Mouse (Mus musculus): ENCODE measurements at regions not wholly inside any gene's neighbourhood (a gene's known extent, or its start where the extent isn't known, plus 50 kb on each side); places are given as distances from the start of the nearest gene placed in this dataset.
A peak's percentile ranks its signal among the peaks of the same experiment; 100 is the strongest.

DNA sequence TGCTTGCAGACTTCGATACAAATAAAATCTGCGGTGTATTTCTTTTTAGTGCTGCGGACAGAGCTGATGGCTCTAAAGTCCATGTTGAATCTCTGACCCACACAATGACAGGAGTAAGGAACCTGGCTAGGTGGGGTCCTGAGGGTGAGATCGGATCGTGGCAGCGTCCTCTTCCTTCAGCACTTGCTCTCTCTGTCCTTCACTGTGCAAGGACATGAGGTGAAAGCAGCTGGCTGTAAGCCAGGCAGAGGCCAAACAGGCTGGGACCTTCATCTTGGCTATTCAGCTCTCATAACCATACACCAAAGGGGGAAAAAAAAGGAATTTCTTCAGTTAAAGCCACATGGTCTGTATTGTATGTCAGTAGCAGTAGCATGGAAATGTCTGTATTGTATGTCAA is 139.3 kb upstream of the Prox1 start:
- DNase-seq (ENCODE audit: low spot score in 2 of 2), result no peak

DNA sequence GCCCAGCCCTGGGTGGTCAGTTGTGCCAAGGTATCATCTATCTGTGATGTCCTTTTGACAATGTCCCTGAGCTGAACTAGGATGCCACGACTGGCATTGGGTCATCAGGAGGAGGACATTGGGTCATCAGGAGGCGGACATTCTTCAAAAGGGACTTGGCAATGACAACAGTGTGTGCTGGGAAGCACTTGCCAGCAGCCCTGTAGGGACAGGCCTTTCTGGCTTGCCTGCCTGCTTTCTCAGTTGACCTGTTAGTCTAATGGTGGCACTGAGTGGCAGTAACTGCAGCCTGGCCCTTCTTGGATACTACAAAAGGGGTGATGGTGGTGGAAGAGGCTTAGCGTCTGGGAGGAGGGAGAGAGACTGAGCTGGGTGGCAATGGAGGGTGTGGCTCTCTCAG is 137.2 kb upstream of the Prox1 start:
- DNase-seq (ENCODE audit: low spot score in 2 of 2), result no peak

DNA sequence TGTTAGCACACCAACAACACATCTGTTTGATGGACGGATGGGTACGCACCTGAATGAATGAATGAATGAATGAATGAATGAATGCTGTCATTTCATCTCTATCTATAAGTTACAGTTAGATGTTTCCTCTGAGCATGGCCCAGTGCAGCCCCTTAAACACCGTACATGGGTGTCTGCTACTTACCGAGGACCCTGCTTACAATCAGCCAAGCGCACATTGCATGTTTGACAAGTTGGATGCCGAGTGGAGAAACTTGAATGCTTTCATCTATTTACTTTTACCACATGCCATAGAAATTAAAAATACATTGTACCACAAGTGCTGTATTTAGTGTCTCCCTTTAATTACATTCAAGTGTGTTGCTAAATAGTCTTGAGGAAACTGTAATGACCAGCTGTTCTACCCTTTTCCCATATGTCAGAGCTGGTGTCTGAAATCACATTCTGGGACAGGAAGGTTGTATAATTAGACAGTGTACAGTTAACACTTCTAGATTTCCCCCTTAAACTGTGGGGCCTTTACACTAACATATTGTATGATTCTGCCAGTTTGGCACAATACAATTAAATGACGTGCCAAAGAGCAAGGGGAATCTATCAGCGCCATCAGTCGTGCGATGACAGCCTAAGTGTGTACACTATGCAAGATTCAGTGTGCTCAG is 127.3 kb upstream of the Prox1 start:
- no peak for DNase-seq (ENCODE audit: low spot score in 2 of 2)

DNA sequence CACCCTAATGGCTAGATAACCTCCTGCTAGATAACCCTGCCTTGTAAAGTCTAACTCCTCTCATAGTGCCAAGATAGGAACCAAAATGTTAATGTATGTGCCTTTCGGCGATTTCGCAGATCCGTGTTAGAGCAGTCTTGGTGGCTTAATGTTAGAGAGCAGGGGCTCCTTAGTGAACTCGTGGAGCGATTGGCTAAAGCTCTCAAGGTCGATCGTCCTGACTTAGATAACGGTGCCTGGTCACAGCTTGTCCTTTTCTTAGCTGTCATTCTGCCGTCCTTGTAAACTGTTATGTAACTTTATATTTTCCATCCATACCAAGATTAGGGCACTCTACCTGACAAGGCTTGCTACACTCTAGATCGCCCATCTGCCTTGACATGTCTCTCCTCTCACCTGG is 119.5 kb upstream of the Prox1 start:
- no peak for DNase-seq (ENCODE audit: low spot score in 2 of 2)

DNA sequence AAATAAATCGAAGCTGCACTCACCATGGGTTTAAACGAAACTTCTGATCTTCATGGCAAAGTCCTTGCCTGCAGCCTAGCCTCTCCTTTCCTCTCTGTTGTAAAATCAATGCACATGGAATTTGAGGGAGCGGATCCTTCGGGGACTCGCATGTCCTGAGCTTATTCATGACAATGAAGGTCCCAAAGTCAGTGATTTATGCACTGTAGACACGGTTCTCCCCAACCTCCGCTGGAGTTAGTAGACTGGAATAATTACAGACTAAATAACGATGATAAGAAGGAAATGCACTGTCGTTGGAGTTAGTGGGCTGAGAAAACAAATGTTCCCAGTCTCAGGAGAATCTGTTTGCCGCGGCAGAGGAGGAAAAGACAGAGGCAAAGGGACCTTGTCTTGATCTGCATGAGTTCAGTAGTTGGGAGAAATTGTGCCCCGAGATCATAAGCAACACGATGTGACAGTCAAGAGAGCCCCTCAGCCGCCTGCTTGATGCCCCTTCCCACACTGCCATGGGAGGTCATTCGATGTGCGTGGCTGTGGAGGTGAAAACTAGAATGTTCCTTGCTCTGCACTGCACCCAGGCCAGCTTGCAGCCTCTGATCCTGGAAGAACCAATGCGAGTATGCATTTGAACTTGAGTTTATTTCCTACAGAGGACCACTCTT is 116.1 kb upstream of the Prox1 start:
- DNase-seq (ENCODE audit: low spot score in 2 of 2), result peak in 1 of 2 experiments; percentile 54

DNA sequence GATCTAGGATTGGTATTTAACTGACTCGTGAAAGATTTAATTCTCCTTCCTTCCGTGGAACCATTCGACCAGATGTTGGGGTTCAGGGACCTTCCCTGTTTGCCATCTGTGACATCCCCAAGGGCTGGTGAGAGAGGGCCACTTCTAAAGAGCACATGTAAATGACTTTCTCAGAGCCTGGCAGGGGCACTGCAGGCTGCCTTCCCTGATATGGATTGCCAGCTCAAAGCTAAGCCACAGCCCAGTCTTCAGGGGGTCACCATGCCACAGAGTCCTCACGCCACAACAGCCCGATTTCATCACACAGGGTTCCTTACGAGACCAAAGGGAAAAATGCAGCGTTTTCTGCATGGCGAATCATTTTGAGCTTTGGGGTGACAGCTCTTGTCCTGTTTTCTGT is 115.1 kb upstream of the Prox1 start:
- DNase-seq (ENCODE audit: low spot score in 2 of 2), result no peak

DNA sequence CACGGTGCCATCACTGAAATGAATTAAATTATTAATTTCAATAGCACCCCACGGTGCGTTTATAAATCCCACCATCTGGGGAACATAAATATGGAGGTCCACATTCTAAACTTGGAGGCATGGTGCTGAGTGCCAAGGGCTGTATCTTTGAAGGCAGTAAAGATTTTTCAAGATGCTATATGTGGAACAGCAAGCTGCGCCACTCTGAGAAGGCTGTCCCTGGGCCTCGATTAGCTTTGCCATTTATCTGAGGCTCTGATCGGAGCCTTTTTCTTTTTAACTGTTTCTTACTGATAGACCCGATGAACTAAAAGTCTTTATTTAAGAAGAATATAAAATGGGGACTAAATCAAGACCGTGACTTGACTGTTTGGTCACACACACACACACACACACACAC is 114.5 kb upstream of the Prox1 start:
- no peak for DNase-seq (ENCODE audit: low spot score in 2 of 2)

DNA sequence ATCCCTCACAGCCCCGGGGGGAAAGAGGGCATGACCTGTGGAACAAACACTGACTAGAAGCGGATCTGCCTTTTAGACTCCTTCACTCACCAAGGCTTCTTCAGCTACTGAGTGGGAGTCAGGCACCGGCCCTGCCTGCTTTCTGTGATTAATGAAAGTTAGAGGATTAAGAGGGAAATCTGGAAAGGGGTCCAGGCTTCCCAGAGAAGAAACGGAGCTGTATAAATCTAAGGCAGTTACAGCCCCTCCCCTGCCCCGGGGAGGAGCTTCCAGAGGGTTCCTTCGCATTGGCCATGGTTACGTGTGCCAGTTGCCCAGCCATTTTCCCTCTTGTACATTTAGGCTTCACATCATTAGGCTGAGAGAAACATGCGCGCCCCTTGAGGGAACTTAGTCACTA is 113.6 kb upstream of the Prox1 start:
- peak in 1 of 2 experiments; percentile 53 for DNase-seq (ENCODE audit: low spot score in 2 of 2)

DNA sequence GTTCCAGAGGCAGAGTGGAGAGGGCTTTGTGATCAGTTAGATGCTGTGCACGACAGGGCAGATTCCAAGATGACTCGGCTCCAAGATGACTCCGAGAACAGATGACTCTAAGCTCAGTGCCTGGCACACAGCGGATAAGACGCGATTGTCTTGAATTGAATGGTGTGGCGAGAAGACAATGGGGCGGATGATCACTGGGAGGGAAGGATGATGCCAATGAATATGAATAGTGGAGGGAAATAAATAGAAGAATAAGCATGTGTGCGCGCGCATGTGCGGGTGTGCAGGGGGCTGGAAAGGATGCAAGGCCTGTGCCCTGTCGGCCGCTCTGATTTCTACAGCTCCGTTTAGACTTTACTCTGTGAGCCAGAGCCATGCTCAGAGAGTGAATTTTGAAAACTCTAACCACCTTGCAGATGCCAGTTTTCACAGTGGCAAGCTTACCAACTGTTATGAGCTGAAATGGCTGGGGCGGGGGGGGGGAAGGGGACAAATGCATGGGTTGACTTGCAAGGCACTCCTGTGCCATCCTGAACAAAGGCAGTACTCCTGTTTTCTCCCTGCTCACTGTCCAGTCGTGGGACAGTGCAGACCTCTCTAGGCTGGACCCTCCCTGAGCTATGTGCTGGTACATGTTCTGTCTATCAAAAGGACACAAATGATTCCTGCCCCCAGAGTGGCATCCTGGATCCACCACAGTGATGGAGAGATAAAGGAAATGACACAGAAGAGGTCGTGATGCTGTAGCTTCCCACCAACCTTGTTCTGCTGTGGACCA is 109.8 kb upstream of the Prox1 start:
- peak in 1 of 2 experiments; percentile 39 for DNase-seq (ENCODE audit: low spot score in 2 of 2)

DNA sequence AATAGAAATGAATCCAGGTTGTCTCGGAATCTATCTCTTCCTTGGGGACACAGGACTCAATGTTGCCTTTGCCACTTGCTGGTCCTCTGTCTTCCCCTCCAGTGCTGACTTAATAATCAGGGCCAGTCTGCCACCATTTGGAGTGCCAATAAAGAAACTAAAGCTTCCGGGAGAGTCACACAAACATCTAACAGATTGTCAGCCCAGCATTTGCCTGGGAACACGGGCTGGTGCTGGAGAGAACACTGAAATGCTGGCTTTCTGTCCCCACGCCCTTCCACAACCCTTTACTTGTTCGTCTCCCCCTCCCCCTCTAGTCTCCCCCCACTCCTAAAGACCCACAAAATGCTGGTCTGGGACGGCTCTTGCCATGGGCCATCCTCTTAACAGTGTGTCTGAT is 104.4 kb upstream of the Prox1 start:
- no peak for DNase-seq (ENCODE audit: low spot score in 2 of 2)

DNA sequence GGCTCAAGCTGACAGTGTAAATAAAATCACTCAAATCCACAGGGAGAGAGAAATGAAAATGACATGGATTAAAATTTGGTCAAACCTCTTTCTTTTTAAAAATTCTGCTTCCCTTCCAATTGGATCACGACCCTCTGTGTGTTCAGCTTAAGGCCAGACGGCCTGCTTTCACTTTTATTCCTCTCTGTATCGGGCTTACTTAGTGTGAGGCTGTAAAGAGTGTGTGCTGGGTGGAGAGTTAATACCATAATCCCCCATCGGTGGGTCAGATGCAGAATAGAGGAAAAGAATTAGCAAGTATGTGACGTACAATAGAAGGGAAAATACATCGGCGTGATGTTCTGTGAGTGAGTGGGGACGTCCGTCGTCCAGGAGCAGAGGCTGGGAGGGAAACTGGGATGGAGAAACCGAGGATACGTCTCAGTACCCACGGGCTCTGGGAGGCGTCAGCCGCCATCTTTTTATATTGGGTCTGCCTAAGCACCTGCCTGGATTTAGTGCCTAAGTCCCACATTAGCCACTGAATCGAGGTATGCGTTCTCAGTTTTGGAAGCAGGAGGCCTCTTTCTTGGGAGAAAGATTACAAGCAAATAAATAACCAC is 100.4 kb upstream of the Prox1 start:
- no peak for DNase-seq (ENCODE audit: low spot score in 2 of 2)

DNA sequence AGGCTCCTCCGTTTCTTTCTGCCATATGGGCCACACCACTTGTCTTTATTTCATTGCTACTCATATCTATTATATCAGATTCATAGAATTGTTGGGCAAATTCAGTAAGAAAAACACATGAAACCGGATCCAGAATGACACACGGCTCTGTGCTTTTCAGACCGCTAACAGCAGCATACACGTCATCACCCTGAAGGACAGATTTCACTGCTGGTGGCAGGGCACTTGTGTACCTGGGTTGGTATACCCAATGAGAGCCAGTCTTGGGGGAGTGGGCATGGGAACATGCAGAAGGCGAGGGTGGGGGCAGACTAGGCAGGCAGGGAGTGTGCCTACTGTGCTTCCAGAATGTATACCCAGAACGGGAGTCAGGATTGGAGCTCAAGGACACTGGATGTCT is 98.7 kb upstream of the Prox1 start:
- DNase-seq (ENCODE audit: low spot score in 2 of 2), result no peak

DNA sequence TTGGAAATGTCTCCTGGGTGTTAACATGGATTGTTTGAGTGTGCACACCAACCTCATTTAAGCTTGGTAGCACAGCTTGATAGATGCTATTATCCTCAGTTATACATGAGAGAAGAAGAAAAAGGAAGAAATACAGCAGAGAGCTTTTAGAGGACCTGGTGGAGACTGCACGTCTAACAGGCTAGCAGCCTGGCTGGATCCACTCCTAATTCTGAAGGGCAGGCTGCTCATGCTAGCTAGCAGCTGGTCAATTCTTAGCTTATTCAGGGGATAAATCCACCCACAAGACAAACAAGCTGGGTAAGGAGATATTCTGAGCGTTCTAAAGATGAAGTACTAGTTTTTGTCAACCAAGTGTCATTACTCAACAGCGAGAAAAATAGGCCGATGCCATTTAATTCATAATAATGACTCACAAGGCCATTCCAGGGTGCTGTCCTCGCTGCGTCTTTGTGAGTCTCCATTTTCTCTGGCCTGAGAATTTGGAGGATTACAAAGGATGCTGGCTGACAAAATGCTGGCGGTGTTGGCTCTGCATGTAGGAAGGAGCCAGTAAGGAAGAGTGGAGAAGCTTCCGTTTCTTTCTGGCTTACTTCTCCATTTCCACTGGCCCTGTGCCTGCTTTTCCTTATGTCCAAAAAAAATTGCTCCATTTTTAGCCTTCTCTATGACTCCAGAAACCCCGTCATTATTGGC is 94.7 kb upstream of the Prox1 start:
- no peak for DNase-seq (ENCODE audit: low spot score in 2 of 2)

DNA sequence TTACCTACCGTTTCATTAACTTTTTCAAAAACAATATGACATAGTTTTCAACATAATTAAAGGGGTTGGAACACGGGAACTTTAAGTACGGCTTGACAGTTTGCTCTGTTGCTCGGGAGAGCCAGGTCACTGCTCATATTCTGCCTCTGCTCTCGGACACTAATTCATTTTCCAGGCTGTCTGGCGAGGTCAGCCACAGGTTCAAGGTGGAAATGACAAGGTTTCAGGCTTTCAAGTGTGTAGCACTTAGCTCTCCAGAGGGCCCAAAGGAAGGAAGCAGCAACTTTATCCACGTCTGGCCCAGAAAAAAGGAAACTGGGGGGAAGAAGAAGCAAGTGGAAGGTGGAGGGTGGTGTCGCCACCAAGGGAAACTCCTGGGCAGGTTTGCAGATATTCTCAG is 94.0 kb upstream of the Prox1 start:
- DNase-seq (ENCODE audit: low spot score in 2 of 2), result no peak

DNA sequence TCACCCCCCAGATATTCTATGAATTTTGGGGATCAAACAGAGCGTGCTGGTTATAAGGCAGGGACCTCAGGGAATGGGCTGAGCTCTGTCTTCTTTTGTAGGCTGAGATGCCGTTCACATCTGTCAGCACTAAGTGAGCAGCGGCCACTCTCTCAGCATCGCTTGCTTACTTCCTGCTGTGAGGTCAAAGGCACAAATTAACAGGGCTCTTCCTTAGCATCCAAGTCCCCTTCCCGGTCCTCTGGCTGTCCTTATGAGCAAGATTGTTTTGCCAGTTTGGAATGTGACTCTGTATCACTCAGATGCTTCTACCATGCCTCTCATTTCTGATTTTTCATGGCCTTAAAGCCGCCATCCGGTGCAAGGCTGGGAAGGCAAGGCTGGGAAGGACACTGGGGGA is 93.1 kb upstream of the Prox1 start:
- no peak for DNase-seq (ENCODE audit: low spot score in 2 of 2)

DNA sequence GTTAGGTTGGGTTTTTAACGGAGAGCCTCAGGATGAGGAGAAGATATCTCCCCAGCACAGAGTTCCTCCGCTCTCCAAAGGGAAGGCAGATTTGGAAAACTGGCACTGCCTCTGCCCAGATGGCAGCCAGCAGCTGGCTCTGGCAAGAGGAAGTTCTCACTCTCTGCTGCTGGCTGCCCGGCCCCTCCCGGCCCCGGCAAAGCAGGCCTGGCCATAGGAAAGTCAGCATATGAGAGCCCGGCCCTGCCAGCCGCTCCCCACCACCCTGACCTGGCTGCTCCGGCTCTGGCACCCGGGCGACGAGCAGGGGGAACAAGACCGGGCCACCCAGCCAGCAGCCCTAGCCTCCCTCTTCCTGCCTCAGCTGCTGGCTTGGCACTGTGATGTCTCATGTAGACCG is 89.1 kb upstream of the Prox1 start:
- DNase-seq (ENCODE audit: low spot score in 2 of 2), result no peak

DNA sequence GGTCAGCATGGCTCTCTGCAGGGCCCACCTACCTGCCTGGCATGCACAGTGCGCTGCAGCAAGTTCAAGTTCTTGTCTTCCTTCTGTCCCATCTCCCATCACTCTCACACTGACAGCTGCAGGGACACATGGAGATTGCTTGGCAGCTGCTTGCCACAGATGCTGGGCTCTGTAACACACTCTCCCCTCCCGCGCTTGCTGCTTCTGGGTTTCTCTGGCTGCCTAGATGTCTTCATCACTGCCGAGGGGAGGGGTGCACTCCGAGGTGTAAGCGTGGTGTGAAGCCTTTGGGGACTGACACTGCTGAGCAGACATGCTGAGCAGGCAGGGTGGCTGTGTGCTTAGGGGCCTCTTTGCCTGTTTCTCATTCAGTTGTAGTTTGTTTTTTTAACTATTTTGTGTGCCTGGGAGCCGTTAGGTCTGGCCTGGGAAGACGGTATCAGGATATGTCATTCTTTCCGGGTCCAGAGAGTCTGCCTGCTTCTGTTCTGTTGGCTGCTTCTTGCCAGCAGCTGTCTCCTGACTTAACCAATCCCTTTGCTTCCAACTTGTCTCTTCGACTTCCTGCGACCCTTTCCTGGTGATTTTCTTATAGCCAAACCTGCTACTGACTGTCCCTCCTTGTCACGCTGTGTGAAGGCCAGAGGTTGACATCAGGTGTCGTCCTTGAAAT is 80.2 kb upstream of the Prox1 start:
- DNase-seq (ENCODE audit: low spot score in 2 of 2), result no peak

DNA sequence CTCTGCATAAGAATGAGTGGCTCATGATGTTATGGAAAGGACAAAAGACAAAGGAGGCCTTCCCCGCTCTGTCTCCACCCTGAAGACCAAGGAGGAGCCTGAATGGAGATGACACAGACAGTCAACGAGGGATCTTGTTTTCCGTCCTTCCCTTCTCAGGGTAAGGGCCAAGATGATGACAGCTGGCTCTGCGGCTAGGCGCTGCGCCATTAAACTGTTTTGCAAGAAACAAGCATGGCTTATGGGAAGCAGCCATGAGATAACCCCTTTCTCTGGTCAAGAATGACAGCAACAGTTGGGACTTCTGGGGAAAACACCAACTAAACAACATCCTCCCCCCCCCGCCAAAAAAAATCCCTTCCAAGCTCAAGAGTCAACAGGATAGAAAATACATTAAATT is 72.0 kb upstream of the Prox1 start:
- no peak for DNase-seq (ENCODE audit: low spot score in 2 of 2)

DNA sequence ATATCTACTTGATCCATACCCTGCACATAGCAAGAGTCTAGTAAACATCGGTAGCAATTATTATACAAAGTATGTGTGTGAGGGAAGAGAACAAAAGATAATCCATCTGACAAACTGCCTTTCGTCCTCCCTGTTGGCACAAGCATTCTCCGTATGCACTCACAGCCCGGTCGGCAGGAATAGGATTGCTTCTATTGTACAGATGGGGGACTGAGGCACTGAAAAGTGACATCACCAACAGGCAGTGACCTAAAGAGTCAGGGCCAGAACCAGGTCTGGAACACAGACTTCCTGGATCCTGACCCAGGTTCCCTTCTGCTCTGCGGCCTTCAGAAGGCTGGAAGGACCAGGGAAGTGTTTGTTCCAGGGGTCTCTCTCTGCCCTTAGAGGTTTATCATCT is 69.3 kb upstream of the Prox1 start:
- DNase-seq (ENCODE audit: low spot score in 2 of 2), result no peak

DNA sequence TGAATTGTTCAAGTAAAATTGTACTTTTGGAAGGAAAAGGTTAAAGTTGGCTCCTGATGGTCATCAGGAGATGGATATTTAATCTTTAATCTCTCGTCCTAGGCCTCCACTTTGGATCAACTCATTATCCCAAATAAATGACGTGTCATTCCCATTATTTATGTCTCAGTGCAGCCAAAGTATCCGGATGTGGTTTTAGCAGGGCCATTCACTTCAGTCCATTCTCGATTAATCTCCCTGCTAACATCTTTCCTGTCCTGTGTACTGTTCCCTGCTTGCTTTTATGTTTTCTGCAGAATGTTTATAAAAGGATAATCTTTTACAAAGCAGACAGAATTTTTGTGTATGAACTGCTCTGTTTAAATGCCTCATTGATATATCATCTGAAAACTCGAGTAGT is 60.4 kb upstream of the Prox1 start:
- no peak for DNase-seq (ENCODE audit: low spot score in 2 of 2)

DNA sequence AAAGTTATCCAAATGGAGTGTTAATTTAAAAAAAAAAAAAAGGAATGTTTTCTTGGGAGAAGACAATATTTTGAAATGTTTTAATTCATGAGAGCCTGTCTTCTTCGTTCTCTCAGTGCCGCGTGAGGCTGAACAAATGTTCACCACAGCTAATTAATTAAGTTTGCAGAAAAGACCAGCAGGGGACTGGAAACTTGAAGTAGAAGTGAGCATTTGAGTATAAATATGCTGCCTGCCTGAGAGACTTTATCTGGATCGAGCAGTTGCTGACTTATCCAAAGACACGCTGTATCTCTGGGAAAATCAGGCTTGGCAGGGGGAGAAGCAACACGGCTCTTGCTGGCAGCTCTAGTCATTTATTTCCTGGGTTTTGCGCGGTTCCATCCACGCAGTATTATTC is 49.9 kb upstream of the Prox1 start:
- DNase-seq (ENCODE audit: low spot score in 2 of 2), result no peak
